Mouse (Mus musculus) T-helper 2 cell (primary cell): Measurements from ENCODE around the gene Gm11541.

Experiments used
- in situ Hi-C: fragments of 300-600 bp; cut with MboI, MseI; formaldehyde crosslinking; loops from one replicate; pipeline ENCODE4 v1.15.1; 2025; ENCODE audit warnings: high pct_unique_total_duplicates

Gm11541 gene

GRCm38 (mm10) chr11:94704472-94704871 lies at the start of gene Gm11541:
Gene Gm11541, minus strand, starts transcription at chr11:94704499.
- in situ Hi-C loops: no loop called here

- in situ Hi-C loops: loop anchor here (10.0 kb wide), 1 partner anchor 398 kb away; no protein-coding TSS in a partner anchor
Measured at GRCm38 (mm10) chr11:94752946-94753713, 48.8 kb upstream of the Gm11541 start.

- in situ Hi-C loops: no loop called here
Measured at GRCm38 (mm10) chr11:94741732-94742272, 37.5 kb upstream of the Gm11541 start, which contains the start of gene Cdc34b. Gene Cdc34b, plus strand, starts transcription at chr11:94741782.

GRCm38 (mm10) chr11:94735746-94736145 lies 31.4 kb upstream of the Gm11541 start:
- in situ Hi-C loops: no loop called here

GRCm38 (mm10) chr11:94732773-94733172 lies 28.5 kb upstream of the Gm11541 start:
- in situ Hi-C loops: no loop called here

- in situ Hi-C loops: no loop called here
Measured at GRCm38 (mm10) chr11:94731229-94731628, 26.9 kb upstream of the Gm11541 start.

- in situ Hi-C loops: no loop called here
Measured at GRCm38 (mm10) chr11:94730261-94730660, 26.0 kb upstream of the Gm11541 start.

- in situ Hi-C loops: no loop called here
Measured at GRCm38 (mm10) chr11:94729565-94729964, 25.3 kb upstream of the Gm11541 start.

GRCm38 (mm10) chr11:94728545-94728944 lies 24.2 kb upstream of the Gm11541 start:
- in situ Hi-C loops: no loop called here

- in situ Hi-C loops: no loop called here
Measured at GRCm38 (mm10) chr11:94727306-94727705, 23.0 kb upstream of the Gm11541 start.

- in situ Hi-C loops: no loop called here
Measured at GRCm38 (mm10) chr11:94719216-94719615, 14.9 kb upstream of the Gm11541 start.

- in situ Hi-C loops: no loop called here
Measured at GRCm38 (mm10) chr11:94718113-94718909, 14.0 kb upstream of the Gm11541 start.

- in situ Hi-C loops: no loop called here
Measured at GRCm38 (mm10) chr11:94717239-94717638, 12.9 kb upstream of the Gm11541 start.

- in situ Hi-C loops: no loop called here
Measured at GRCm38 (mm10) chr11:94716754-94717153, 12.5 kb upstream of the Gm11541 start.

GRCm38 (mm10) chr11:94715622-94716021 lies 11.3 kb upstream of the Gm11541 start:
- in situ Hi-C loops: no loop called here

- in situ Hi-C loops: no loop called here
Measured at GRCm38 (mm10) chr11:94713246-94713860, 9.1 kb upstream of the Gm11541 start.

GRCm38 (mm10) chr11:94704020-94704419 lies 279 bp downstream of the Gm11541 start:
- in situ Hi-C loops: no loop called here

- in situ Hi-C loops: no loop called here
Measured at GRCm38 (mm10) chr11:94702216-94702610, 2.1 kb downstream of the Gm11541 start.

- in situ Hi-C loops: no loop called here
Measured at GRCm38 (mm10) chr11:94701401-94702215, 2.7 kb downstream of the Gm11541 start.

GRCm38 (mm10) chr11:94699399-94699798 lies 4.9 kb downstream of the Gm11541 start:
- in situ Hi-C loops: no loop called here
